Mouse (Mus musculus) heart, embryonic 16.5 days (tissue): Measurements from ENCODE around the gene Pdhb. TPM values are rescaled to one million over a fixed set of nuclear protein-coding genes. Genes with fewer than 3 reads are reported as not detected.

Experiments
- ATAC-seq: fragments of 200-750 bp; cut with Nextera tagmentation; replicated peaks from 2 replicates; pipeline ENCODE4 v1.8.0; 2017; ENCODE audit warnings: moderate number of reproducible peaks; ENCODE audit not compliant: insufficient read depth, low FRiP score; ENCODE audit errors: extremely low read depth
- H3K27ac ChIP-seq: fragments of 300-500 bp; sonication (generic); 2 replicates; pipeline ENCODE4 v1.5.1; 2014; ENCODE audit warnings: mild to moderate bottlenecking, low read length, control low read depth, moderate library complexity
- H3K27me3 ChIP-seq: fragments of 300-500 bp; sonication (generic); 2 replicates; pipeline ENCODE4 v1.6.1; 2014; ENCODE audit warnings: low read length, mixed read lengths; ENCODE audit not compliant: control insufficient read depth, insufficient read depth
- H3K36me3 ChIP-seq: fragments of 300-500 bp; sonication (generic); 2 replicates; pipeline ENCODE4 v1.6.1; 2014; ENCODE audit not compliant: control insufficient read depth, insufficient read depth
- H3K4me1 ChIP-seq: fragments of 300-500 bp; sonication (generic); 2 replicates; pipeline ENCODE4 v1.6.1; 2014; ENCODE audit warnings: low read length, mixed read lengths; ENCODE audit not compliant: control insufficient read depth, insufficient read depth
- H3K4me2 ChIP-seq: fragments of 300-500 bp; sonication (generic); 2 replicates; pipeline ENCODE4 v1.6.1; 2014; ENCODE audit warnings: low read depth, mild to moderate bottlenecking, control low read depth, low read length
- H3K4me3 ChIP-seq: fragments of 300-500 bp; sonication (generic); 2 replicates; pipeline ENCODE4 v1.5.1; 2014; ENCODE audit warnings: mild to moderate bottlenecking, control low read depth, low read length
- H3K9ac ChIP-seq: fragments of 300-500 bp; sonication (generic); 2 replicates; pipeline ENCODE4 v1.6.1; 2014; ENCODE audit warnings: low read length, control low read depth
- H3K9me3 ChIP-seq: fragments of 300-500 bp; sonication (generic); replicated peaks from 2 replicates; pipeline ENCODE4 v1.6.1; 2016; ENCODE audit warnings: low read length; ENCODE audit not compliant: control insufficient read depth
- WGBS: fragments of 180-500 bp; shearing (Covaris S2); extraction: QIAGEN DNeasy Blood & Tissue Kit; methylation state at CpG from one replicate; pipeline ENCODE4 v1.1.7; 2014; 5-methylcytosine and 5-hydroxymethylcytosine counted together
- polyA plus RNA-seq: library from polyadenylated mRNA; unstranded; fragments of >200 nt; fragmentation: Nextera tagmentation; extraction: Ambion mirVana; gene quantifications from 2 replicates; pipeline ENCODE4 v1.2.1, GENCODE M21; 2015

The Pdhb gene
- polyA plus RNA-seq, 1 experiment from 2014 or later: 733 TPM

- no peak for ATAC-seq
- Histone ChIP-seq H3K36me3 (no peaks in the 10 kb centered on the region), H3K27ac (no peak overlapping the region), H3K27me3 (no peaks in the 10 kb centered on the region), H3K9me3 (no peaks in the 10 kb centered on the region), H3K4me1 (peaks cover 7% of the 10 kb centered on the region), H3K4me2 (no peak overlapping the region), H3K9ac (no peak overlapping the region), H3K4me3 (no peak overlapping the region)
- WGBS: 43% methylated on average over 9 of the region's 9 CpGs
Observed at GRCm38 (mm10) chr14:8206179-8206910, 33.5 kb upstream of the Pdhb start.

- H3K4me3 ChIP-seq: no peak overlapping the region
- no peaks in the 10 kb centered on the region for H3K27me3 ChIP-seq
- 77% methylated on average over 3 of the region's 3 CpGs for WGBS
- peaks cover 7% of the 10 kb centered on the region for H3K4me1 ChIP-seq
- no peak overlapping the region for H3K27ac ChIP-seq
- H3K4me2 ChIP-seq: no peak overlapping the region
- H3K9me3 ChIP-seq: no peaks in the 10 kb centered on the region
- no peak for ATAC-seq
- H3K9ac ChIP-seq: no peak overlapping the region
- no peaks in the 10 kb centered on the region for H3K36me3 ChIP-seq
Observed at GRCm38 (mm10) chr14:8201715-8202114, 28.9 kb upstream of the Pdhb start.

GRCm38 (mm10) chr14:8200769-8201168, 27.9 kb upstream of the Pdhb start:
- Histone ChIP-seq H3K9me3 (no peaks in the 10 kb centered on the region), H3K9ac (no peak overlapping the region), H3K4me2 (peak overlapping the region; percentile 1; the same call in 1 of the 2 replicates), H3K27ac (peak overlapping the region; percentile 13; the same call in 1 of the 2 replicates), H3K4me3 (no peak overlapping the region), H3K27me3 (no peaks in the 10 kb centered on the region), H3K36me3 (no peaks in the 10 kb centered on the region), H3K4me1 (peaks cover 4% of the 10 kb centered on the region)
- peak; percentile 84 for ATAC-seq
- WGBS: 48% methylated on average over 5 of the region's 5 CpGs

- Histone ChIP-seq H3K36me3 (no peaks in the 10 kb centered on the region), H3K27me3 (no peaks in the 10 kb centered on the region), H3K9ac (no peak overlapping the region), H3K4me2 (no peak overlapping the region), H3K4me3 (no peak overlapping the region), H3K4me1 (no peaks in the 10 kb centered on the region), H3K9me3 (no peaks in the 10 kb centered on the region), H3K27ac (no peak overlapping the region)
- 83% methylated on average over 6 of the region's 6 CpGs for WGBS
- no peak for ATAC-seq
Observed at GRCm38 (mm10) chr14:8192727-8193126, 19.9 kb upstream of the Pdhb start.

- no peak for ATAC-seq
- Histone ChIP-seq H3K27me3 (no peaks in the 10 kb centered on the region), H3K27ac (no peak overlapping the region), H3K9ac (no peak overlapping the region), H3K4me1 (no peaks in the 10 kb centered on the region), H3K36me3 (no peaks in the 10 kb centered on the region), H3K4me2 (no peak overlapping the region), H3K4me3 (no peak overlapping the region), H3K9me3 (no peaks in the 10 kb centered on the region)
- WGBS: 70% methylated on average over 12 of the region's 12 CpGs
Observed at GRCm38 (mm10) chr14:8191331-8191965, 18.6 kb upstream of the Pdhb start.

- no peaks in the 10 kb centered on the region for H3K27me3 ChIP-seq
- no peak overlapping the region for H3K4me2 ChIP-seq
- no peaks in the 10 kb centered on the region for H3K4me1 ChIP-seq
- H3K4me3 ChIP-seq: no peak overlapping the region
- ATAC-seq: no peak
- no peaks in the 10 kb centered on the region for H3K36me3 ChIP-seq
- no peak overlapping the region for H3K27ac ChIP-seq
- WGBS: 90% methylated on average over 3 of the region's 3 CpGs
- no peak overlapping the region for H3K9ac ChIP-seq
- H3K9me3 ChIP-seq: no peaks in the 10 kb centered on the region
Observed at GRCm38 (mm10) chr14:8190556-8190955, 17.7 kb upstream of the Pdhb start.

- 79% methylated on average over 6 of the region's 6 CpGs for WGBS
- no peak for ATAC-seq
- H3K36me3 ChIP-seq: no peaks in the 10 kb centered on the region
Observed at GRCm38 (mm10) chr14:8186278-8187045, 13.6 kb upstream of the Pdhb start.

GRCm38 (mm10) chr14:8183330-8183729, 10.5 kb upstream of the Pdhb start:
- H3K27me3 ChIP-seq: no peaks in the 10 kb centered on the region
- no peak overlapping the region for H3K4me3 ChIP-seq
- H3K9me3 ChIP-seq: 0 out of 2 replicates have a peak, but pooled peaks cover 4% of the 10 kb centered on the region
- no peak overlapping the region for H3K27ac ChIP-seq
- no peak overlapping the region for H3K4me2 ChIP-seq
- H3K9ac ChIP-seq: no peak overlapping the region
- no peaks in the 10 kb centered on the region for H3K36me3 ChIP-seq
- 61% methylated on average over 3 of the region's 3 CpGs for WGBS
- no peak for ATAC-seq
- no peaks in the 10 kb centered on the region for H3K4me1 ChIP-seq

More at GRCm38 (mm10) chr14:8186278-8187045, 13.6 kb upstream of the Pdhb start:
- Histone ChIP-seq H3K4me1 (no peaks in the 10 kb centered on the region), H3K27me3 (no peaks in the 10 kb centered on the region), H3K4me2 (no peak overlapping the region), H3K27ac (no peak overlapping the region), H3K9ac (no peak overlapping the region), H3K4me3 (no peak overlapping the region), H3K9me3 (0 out of 2 replicates have a peak, but pooled peaks cover 4% of the 10 kb centered on the region)
